Mouse (Mus musculus): ENCODE results near the gene Cpsf4l.

The Cpsf4l gene
- long read RNA-seq, experiment 1, result 0 reads
- long read RNA-seq, experiment 2, partial matches to known transcripts, result 0 of 1 reads
- long read RNA-seq, experiment 2, other reads (novel, unspliced or antisense), result 1 of 1 reads

DNA sequence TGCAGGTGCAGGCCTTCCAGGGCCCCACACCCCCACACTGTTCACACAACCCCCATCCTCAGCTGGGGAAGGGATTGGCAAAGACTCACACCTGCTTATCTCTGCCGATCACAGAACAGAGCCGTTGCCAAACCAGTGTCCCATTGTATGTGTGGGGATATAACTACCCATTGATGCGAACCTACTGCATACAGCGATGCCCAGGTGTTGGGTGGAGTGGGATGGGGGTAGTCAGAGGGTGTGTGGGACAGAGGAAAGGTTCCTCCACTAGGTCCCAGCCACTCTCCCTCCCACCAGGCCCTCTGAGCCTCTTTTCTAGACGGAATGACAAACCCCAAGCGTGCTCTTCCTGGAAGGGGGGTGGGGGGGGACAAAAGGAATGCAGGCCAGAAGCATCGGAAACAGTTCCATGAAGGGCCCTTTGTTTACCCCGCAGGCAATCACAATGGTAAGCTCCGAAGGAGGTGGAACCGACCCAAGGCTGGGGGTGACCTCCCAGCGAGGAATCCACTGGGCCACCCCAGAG is at the start of gene Cpsf4l:
Cpsf4l (minus strand) TSS at position 287 of the 526 bp plus-strand sequence.
- intact Hi-C loops (cut with DNase I), result no loop called here

DNA sequence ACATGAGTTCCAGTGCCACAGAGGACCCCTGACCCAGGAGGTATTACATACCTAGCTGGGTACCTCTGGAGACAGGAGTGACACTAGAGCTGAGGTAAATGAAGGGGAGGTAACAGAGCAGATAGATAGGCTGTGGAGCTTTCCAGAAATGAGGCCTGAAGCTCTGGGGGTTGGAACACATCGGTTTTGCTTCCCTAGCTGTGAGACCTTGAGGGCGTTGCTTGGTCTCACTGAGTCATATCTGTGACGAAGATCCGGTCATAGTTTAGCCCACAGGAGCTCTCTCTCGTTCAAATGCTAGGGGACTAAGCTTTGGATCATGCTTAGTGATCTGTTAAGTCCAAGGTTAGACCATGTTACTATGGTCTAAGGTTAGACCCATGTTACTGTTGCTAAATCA is 49.0 kb upstream of the Cpsf4l start:
- intact Hi-C loops (cut with DNase I), result no loop called here

GRCm38 (mm10) chr11:113756578-113756977 is 46.8 kb upstream of the Cpsf4l start:
- intact Hi-C loops (cut with DNase I), result no loop called here

- intact Hi-C loops (cut with DNase I), result no loop called here
Observed at GRCm38 (mm10) chr11:113755878-113756277, 46.1 kb upstream of the Cpsf4l start.

- intact Hi-C loops (cut with DNase I), result no loop called here
Observed at GRCm38 (mm10) chr11:113754845-113755244, 45.0 kb upstream of the Cpsf4l start.

DNA sequence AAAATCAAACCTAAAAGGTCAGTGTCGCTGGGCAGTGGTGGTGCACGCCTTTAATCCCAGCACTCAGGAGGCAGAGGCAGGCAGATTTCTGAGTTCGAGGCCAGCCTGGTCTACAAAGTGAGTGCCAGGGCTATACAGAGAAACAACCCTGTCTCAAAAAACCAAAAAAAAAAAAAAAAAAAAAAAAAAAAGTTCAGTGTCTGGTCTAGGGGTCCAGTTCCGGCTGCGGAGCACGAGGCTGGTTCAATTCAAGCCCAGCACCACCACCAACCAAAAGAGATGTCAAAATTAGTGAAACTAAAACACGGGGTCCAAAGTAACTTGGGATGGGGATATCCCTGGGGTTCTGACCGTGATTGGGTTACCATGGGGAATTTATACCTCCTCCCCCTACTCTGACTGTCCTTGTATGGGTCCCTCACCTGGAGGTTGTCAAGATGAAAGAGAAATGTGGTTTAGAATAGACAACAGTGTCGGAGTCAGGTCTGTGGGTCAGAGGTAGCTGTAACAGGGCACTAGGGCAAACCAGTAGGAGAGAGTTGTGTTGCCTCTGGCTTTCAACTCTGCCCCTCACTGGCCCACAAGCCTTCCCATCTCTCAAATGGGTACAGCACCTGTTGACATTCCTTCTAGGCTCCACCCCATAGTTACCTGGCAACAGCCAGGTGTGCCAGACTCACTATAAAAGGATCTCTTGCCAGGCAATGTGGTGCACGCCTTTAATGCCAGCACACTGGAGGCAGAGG is 43.0 kb upstream of the Cpsf4l start:
- intact Hi-C loops (cut with DNase I), result no loop called here

DNA sequence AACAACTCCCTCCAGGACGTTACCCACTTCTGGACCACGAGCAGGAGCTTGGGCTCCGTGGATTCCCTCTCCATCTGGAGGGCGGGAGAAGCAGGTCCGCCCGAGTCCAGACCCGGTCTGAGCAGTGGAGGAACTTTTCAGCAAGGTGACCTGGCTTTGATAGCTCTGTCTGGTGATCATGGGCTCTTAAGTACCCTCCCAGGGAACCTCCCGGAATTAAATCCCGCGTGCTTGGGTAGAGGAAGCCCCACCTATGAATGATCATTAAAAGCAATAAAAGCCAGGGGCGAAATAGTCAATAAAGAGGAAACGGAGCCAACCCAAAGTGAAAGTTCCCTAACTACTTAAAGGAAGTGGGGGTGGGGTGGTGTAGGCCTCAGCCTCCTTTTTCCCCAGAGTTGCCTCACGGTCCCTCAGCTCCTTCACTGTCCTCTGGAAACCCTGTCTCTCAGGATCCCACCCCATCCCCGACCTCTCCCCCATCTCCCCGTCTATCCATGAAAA is 42.4 kb upstream of the Cpsf4l start:
- intact Hi-C loops (cut with DNase I), result no loop called here

GRCm38 (mm10) chr11:113751484-113752084 is 41.8 kb upstream of the Cpsf4l start, which contains the start of gene Cdc42ep4:
Gene Cdc42ep4 (minus strand): TSS chr11:113751881.
- intact Hi-C loops (cut with DNase I), result no loop called here

DNA sequence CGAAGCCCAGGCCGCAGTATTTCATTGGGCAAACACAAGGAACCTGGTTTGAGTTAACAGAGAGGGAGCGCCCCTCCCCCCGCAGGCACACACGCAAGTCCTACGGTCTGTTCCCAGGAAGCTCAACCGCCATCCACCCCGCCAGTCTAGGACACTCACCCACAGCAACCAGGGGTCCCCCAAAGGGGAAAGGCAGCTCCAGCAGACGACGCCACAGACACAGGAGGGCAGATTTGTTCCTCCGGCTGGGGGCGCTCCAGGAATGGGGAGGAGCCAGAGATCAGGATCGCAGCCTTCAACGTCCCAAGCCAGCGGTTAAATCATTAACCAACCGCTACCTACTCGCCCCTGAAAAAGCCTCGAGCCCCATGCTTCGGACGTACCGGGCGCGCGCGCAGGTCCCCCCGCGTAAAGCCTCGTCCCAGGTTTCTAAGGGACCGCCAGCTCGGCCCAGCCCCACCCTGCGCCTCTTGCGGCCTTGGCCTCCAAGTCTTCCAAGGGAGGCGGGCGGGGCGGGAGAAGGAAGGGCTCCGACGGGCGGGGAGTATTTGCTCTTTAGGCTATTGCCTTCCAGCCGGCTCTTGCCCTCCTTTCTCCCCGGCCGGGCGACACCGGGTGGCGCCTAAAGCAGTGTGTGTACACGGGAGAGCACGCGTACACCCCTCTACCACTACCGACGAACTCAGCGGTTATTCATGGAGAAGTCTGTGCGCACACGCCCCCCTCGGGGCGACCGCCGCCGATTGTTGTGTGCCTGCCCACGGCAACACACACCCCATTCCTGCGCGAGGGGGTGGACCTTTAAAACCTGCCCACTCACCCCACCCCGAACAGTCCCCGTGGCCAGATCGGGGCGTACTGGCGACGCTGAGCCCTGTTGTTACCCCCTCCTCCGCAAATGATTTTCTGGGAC is 41.0 kb upstream of the Cpsf4l start:
- intact Hi-C loops (cut with DNase I), result no loop called here

GRCm38 (mm10) chr11:113749749-113750351 is 40.0 kb upstream of the Cpsf4l start:
- intact Hi-C loops (cut with DNase I), result loop anchor here (5.0 kb wide), 1 partner anchor 47 kb away; no protein-coding TSS in a partner anchor

DNA sequence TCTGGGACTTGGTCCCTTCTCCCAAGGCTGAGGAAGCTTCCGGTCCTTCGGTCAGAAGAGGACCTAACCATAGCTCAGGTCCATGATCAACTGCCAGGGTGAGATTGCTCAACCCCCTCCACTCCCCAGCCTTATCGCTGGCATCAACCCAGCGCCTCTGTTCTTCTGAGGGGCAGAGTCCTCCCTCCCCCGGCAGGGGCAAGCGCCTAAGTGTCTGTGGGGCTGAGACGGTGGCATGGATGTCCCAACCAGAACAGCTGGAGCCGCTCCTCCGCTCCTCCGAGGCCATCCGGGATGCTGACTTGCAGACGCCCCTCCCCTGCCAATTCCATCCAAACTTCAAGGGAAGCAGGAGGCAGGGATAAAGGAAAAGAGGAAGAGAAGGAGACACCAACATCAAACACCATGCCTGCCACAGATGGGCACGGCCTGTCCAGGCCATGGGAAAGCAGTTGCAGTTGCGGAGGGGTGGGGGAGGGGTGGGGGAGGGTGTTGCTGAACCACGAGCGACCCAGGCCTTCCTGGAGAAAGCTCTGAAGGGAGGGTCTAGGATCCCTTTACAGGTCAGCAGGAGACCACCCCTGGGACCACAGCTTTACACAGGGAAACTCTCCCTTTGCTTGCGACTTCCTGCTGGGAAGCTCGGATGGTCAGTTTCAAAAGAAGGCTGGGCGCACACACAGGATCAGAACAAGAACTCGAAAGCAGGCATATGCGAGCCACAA is 39.1 kb upstream of the Cpsf4l start:
- intact Hi-C loops (cut with DNase I), result loop anchor here (5.0 kb wide), 1 partner anchor 48 kb away; no protein-coding TSS in a partner anchor

- intact Hi-C loops (cut with DNase I), result loop anchor here (5.0 kb wide), 1 partner anchor 49 kb away; no protein-coding TSS in a partner anchor
Observed at GRCm38 (mm10) chr11:113747725-113748380, 38.0 kb upstream of the Cpsf4l start.

GRCm38 (mm10) chr11:113747056-113747455 is 37.2 kb upstream of the Cpsf4l start:
- intact Hi-C loops (cut with DNase I), result loop anchor here (5.0 kb wide), 1 partner anchor 50 kb away; no protein-coding TSS in a partner anchor

- intact Hi-C loops (cut with DNase I), result loop anchor here (5.0 kb wide), 1 partner anchor 51 kb away; no protein-coding TSS in a partner anchor
Observed at GRCm38 (mm10) chr11:113745961-113746360, 36.1 kb upstream of the Cpsf4l start.

- intact Hi-C loops (cut with DNase I), result no loop called here
Observed at GRCm38 (mm10) chr11:113742998-113743397, 33.2 kb upstream of the Cpsf4l start.

DNA sequence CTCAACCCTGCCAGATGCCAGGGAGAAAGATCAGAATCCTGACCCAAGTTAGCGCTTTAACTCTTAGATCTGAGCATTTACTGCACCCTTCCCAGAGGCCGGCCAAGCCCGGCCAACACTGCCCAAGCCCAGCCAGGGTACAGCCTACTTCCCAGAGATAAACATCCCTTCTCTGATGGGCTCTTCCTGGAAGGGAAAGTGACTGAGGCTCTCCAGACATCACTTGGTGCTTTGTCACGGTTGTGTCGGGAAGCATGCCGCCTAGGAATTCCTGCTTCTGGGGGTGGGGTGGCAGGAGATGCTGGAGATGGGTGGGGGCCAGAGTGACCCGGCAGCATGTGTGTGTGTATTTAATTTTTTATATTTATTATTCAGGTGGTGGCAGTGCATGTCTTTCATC is 30.3 kb upstream of the Cpsf4l start:
- intact Hi-C loops (cut with DNase I), result no loop called here

GRCm38 (mm10) chr11:113739213-113739612 is 29.4 kb upstream of the Cpsf4l start:
- intact Hi-C loops (cut with DNase I), result no loop called here

DNA sequence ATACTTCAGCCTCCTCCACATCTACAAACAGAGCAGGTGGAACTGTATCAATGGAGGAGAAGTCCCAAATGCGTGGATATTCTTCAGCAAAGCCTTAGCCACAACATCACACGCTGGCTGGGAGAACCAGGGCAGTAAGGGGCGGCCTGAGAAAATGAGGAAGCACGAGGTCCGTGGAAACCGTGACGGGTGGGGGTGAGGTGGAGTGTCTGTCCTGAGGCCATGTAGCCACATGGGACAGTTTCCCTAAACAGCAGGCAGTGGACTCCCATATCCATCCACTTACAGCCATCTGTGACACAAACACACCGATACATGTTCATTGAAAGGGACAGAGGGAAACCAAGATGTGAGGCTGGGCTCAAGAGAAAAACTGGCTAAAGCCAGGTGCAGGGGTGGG is 28.1 kb upstream of the Cpsf4l start:
- intact Hi-C loops (cut with DNase I), result no loop called here

DNA sequence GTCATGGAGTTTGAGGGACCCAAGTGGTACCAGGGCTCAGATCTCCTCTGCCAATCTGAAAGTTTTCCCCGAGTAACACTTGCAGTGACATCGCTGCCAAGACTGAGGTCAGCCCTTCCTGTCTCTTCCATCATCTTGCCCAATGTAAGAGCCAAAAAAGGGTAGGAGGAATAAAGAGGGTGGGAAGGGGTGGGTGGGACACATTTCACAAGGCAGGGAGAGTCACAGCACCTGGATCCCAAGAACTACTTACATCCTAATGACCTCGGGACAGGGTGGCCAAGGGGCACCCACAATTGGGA is 27.7 kb upstream of the Cpsf4l start:
- intact Hi-C loops (cut with DNase I), result no loop called here
